Mouse (Mus musculus): ENCODE results near the gene Dio2. TPM values are rescaled to one million over a fixed set of nuclear protein-coding genes. Genes with fewer than 3 reads are reported as not detected.

Gene Dio2
- polyA plus RNA-seq (2016; fragmentation: Nextera tagmentation; extraction: Ambion mirVana), result 0.28 and 0.47 TPM in 2 replicates

- ATAC-seq (ENCODE audit: low FRiP score), result no peak
- 33% methylated on average over 10 of the region's 10 CpGs for WGBS
- H3K4me3 ChIP-seq, result no peak within 1 kb of the TSS
Observed at GRCm38 (mm10) chr12:90738388-90739223, at the start of gene Dio2. Dio2 (minus strand) TSS chr12:90738438.

GRCm38 (mm10) chr12:90781438-90781837, 43.2 kb upstream of the Dio2 start:
- H3K36me3 ChIP-seq, result no peaks in the 10 kb centered on the region
- H3K27me3 ChIP-seq, result no peaks in the 10 kb centered on the region

More at GRCm38 (mm10) chr12:90738388-90739223, at the start of gene Dio2:
- H3K9me3 ChIP-seq (replicated peaks), result no peaks in the 10 kb centered on the region
- no peak within 1 kb of the TSS for H3K27ac ChIP-seq
- no peak within 1 kb of the TSS for H3K9ac ChIP-seq
- H3K4me1 ChIP-seq, result no peaks in the 10 kb centered on the region
- no peaks in the 10 kb centered on the region for H3K27me3 ChIP-seq
- no peaks in the 10 kb centered on the region for H3K36me3 ChIP-seq
- H3K4me2 ChIP-seq (replicated peaks), result peak within 1 kb of the TSS; percentile 18; the same call in 1 of the 2 replicates

GRCm38 (mm10) chr12:90744752-90745151, 6.5 kb upstream of the Dio2 start:
- Histone ChIP-seq H3K27me3 (no peaks in the 10 kb centered on the region), H3K4me2 (replicated peaks) (no peak overlapping the region), H3K27ac (no peak overlapping the region), H3K4me1 (no peaks in the 10 kb centered on the region), H3K9ac (no peak overlapping the region), H3K36me3 (no peaks in the 10 kb centered on the region), H3K4me3 (no peak overlapping the region), H3K9me3 (replicated peaks) (no peaks in the 10 kb centered on the region)
- ATAC-seq (ENCODE audit: low FRiP score), result no peak

More at GRCm38 (mm10) chr12:90781438-90781837, 43.2 kb upstream of the Dio2 start:
- no peak overlapping the region for H3K4me3 ChIP-seq
- H3K4me1 ChIP-seq, result no peaks in the 10 kb centered on the region
- H3K9me3 ChIP-seq (replicated peaks), result no peaks in the 10 kb centered on the region
- ATAC-seq (ENCODE audit: low FRiP score), result no peak
- WGBS, result 92% methylated on average over 4 of the region's 4 CpGs
- no peak overlapping the region for H3K27ac ChIP-seq
- H3K9ac ChIP-seq, result no peak overlapping the region
- H3K4me2 ChIP-seq (replicated peaks), result no peak overlapping the region

GRCm38 (mm10) chr12:90743633-90744032, 5.4 kb upstream of the Dio2 start:
- Histone ChIP-seq H3K4me2 (replicated peaks) (no peak overlapping the region), H3K9me3 (replicated peaks) (no peaks in the 10 kb centered on the region), H3K9ac (no peak overlapping the region), H3K27ac (no peak overlapping the region), H3K4me3 (no peak overlapping the region), H3K36me3 (no peaks in the 10 kb centered on the region), H3K27me3 (no peaks in the 10 kb centered on the region), H3K4me1 (no peaks in the 10 kb centered on the region)
- ATAC-seq (ENCODE audit: low FRiP score), result no peak
- WGBS, result 56% methylated on average over 3 of the region's 3 CpGs

GRCm38 (mm10) chr12:90740468-90740867, 2.2 kb upstream of the Dio2 start:
- no peak overlapping the region for H3K4me3 ChIP-seq
- ATAC-seq (ENCODE audit: low FRiP score), result peak; percentile 56; the same call in 1 of the 2 replicates
- WGBS, result 39% methylated on average over 2 of the region's 2 CpGs

GRCm38 (mm10) chr12:90737932-90738331, 306 bp downstream of the Dio2 start:
- Histone ChIP-seq H3K36me3 (no peaks in the 10 kb centered on the region), H3K27ac (no peak overlapping the region), H3K4me2 (replicated peaks) (no peak overlapping the region), H3K9me3 (replicated peaks) (no peaks in the 10 kb centered on the region), H3K27me3 (no peaks in the 10 kb centered on the region), H3K4me1 (no peaks in the 10 kb centered on the region), H3K9ac (no peak overlapping the region), H3K4me3 (no peak overlapping the region)
- no peak for ATAC-seq (ENCODE audit: low FRiP score)
- 84% methylated on average over 13 of the region's 13 CpGs for WGBS

More at GRCm38 (mm10) chr12:90740468-90740867, 2.2 kb upstream of the Dio2 start:
- no peaks in the 10 kb centered on the region for H3K36me3 ChIP-seq
- H3K4me1 ChIP-seq, result no peaks in the 10 kb centered on the region
- no peaks in the 10 kb centered on the region for H3K27me3 ChIP-seq
- H3K4me2 ChIP-seq (replicated peaks), result no peak overlapping the region
- no peak overlapping the region for H3K27ac ChIP-seq
- no peak overlapping the region for H3K9ac ChIP-seq
- H3K9me3 ChIP-seq (replicated peaks), result no peaks in the 10 kb centered on the region

GRCm38 (mm10) chr12:90735447-90735846, 2.8 kb downstream of the Dio2 start:
- WGBS, result 86% methylated on average over 6 of the region's 6 CpGs
- Histone ChIP-seq H3K4me3 (no peak overlapping the region), H3K9ac (no peak overlapping the region), H3K27ac (no peak overlapping the region), H3K36me3 (no peaks in the 10 kb centered on the region), H3K9me3 (replicated peaks) (no peaks in the 10 kb centered on the region), H3K4me1 (no peaks in the 10 kb centered on the region), H3K27me3 (no peaks in the 10 kb centered on the region), H3K4me2 (replicated peaks) (no peak overlapping the region)
- ATAC-seq (ENCODE audit: low FRiP score), result no peak

- Histone ChIP-seq H3K27me3 (no peaks in the 10 kb centered on the region), H3K27ac (no peak overlapping the region), H3K4me1 (no peaks in the 10 kb centered on the region), H3K4me2 (replicated peaks) (no peak overlapping the region), H3K4me3 (no peak overlapping the region), H3K36me3 (no peaks in the 10 kb centered on the region), H3K9ac (no peak overlapping the region), H3K9me3 (replicated peaks) (no peaks in the 10 kb centered on the region)
- ATAC-seq (ENCODE audit: low FRiP score), result no peak
- WGBS, result 84% methylated on average over 5 of the region's 5 CpGs
Observed at GRCm38 (mm10) chr12:90734503-90734902, 3.7 kb downstream of the Dio2 start.

GRCm38 (mm10) chr12:90733721-90734120, 4.5 kb downstream of the Dio2 start:
- ATAC-seq (ENCODE audit: low FRiP score), result no peak
- Histone ChIP-seq H3K36me3 (no peaks in the 10 kb centered on the region), H3K27ac (no peak overlapping the region), H3K9ac (no peak overlapping the region), H3K9me3 (replicated peaks) (no peaks in the 10 kb centered on the region), H3K4me1 (no peaks in the 10 kb centered on the region), H3K27me3 (no peaks in the 10 kb centered on the region), H3K4me3 (no peak overlapping the region), H3K4me2 (replicated peaks) (no peak overlapping the region)
- WGBS, result 80% methylated on average over 6 of the region's 6 CpGs

GRCm38 (mm10) chr12:90729648-90730047, 8.6 kb downstream of the Dio2 start:
- ATAC-seq (ENCODE audit: low FRiP score), result no peak
- no peak overlapping the region for H3K27ac ChIP-seq
- no peaks in the 10 kb centered on the region for H3K36me3 ChIP-seq
- no peaks in the 10 kb centered on the region for H3K4me1 ChIP-seq
- no peak overlapping the region for H3K9ac ChIP-seq
- H3K4me2 ChIP-seq (replicated peaks), result no peak overlapping the region
- no peaks in the 10 kb centered on the region for H3K9me3 ChIP-seq (replicated peaks)
- WGBS, result 52% methylated on average over 10 of the region's 10 CpGs
- H3K4me3 ChIP-seq, result no peak overlapping the region
- H3K27me3 ChIP-seq, result no peaks in the 10 kb centered on the region

- H3K27ac ChIP-seq, result no peak overlapping the region
- H3K36me3 ChIP-seq, result no peaks in the 10 kb centered on the region
- H3K4me2 ChIP-seq (replicated peaks), result no peak overlapping the region
- 83% methylated on average over 8 of the region's 8 CpGs for WGBS
- no peak overlapping the region for H3K9ac ChIP-seq
- no peak overlapping the region for H3K4me3 ChIP-seq
- H3K9me3 ChIP-seq (replicated peaks), result no peaks in the 10 kb centered on the region
- H3K4me1 ChIP-seq, result no peaks in the 10 kb centered on the region
- no peak for ATAC-seq (ENCODE audit: low FRiP score)
- no peaks in the 10 kb centered on the region for H3K27me3 ChIP-seq
Observed at GRCm38 (mm10) chr12:90725107-90725506, 13.1 kb downstream of the Dio2 start.

GRCm38 (mm10) chr12:90724644-90725043, 13.6 kb downstream of the Dio2 start:
- Histone ChIP-seq H3K4me2 (replicated peaks) (no peak overlapping the region), H3K9ac (no peak overlapping the region), H3K9me3 (replicated peaks) (no peaks in the 10 kb centered on the region), H3K27ac (no peak overlapping the region), H3K36me3 (no peaks in the 10 kb centered on the region), H3K4me3 (no peak overlapping the region), H3K4me1 (no peaks in the 10 kb centered on the region), H3K27me3 (no peaks in the 10 kb centered on the region)
- WGBS, result 88% methylated on average over 11 of the region's 11 CpGs
- ATAC-seq (ENCODE audit: low FRiP score), result no peak

- Histone ChIP-seq H3K27ac (no peak overlapping the region), H3K4me3 (no peak overlapping the region), H3K4me1 (no peaks in the 10 kb centered on the region), H3K27me3 (no peaks in the 10 kb centered on the region), H3K9ac (no peak overlapping the region), H3K36me3 (no peaks in the 10 kb centered on the region), H3K9me3 (replicated peaks) (no peaks in the 10 kb centered on the region), H3K4me2 (replicated peaks) (no peak overlapping the region)
- WGBS, result 92% methylated on average over 2 of the region's 2 CpGs
- ATAC-seq (ENCODE audit: low FRiP score), result no peak
Observed at GRCm38 (mm10) chr12:90694135-90694534, 44.1 kb downstream of the Dio2 start.

Data from hindbrain, embryonic 12.5 days (tissue).